Mouse (Mus musculus) bone marrow macrophage, adult 2 months (primary cell): ENCODE measurements around the gene Meox1.

Source experiments
- CTCF ChIP-seq: IDR thresholded peaks from 2 replicates; pipeline ENCODE4 v1.5.1; 2012; ENCODE audit warnings: low read depth, mild to moderate bottlenecking, low read length, moderate library complexity
- POLR2A ChIP-seq: IDR thresholded peaks from 2 replicates; pipeline ENCODE4 v1.6.1; 2012; ENCODE audit warnings: mild to moderate bottlenecking, low read depth, low read length, borderline replicate concordance

DNA sequence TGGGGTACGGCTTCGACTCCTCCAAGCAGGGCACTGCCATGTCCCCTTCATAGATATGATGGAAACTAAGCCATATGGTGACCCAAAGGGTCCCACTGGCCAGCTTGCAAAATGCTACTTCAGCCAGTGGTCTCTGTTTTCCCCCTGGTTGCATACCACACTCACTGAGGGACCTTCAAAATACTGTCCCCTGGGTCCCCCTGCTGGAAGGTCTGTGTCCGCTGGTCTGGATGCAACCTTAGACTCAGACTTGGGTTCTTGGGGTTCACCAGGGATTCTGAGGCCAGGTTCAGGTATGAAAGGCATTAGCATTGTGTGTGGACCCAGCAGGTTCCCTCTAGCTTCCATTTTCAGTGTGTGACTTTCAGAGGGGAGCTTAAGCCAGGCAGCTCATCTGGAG is 22.6 kb upstream of the Meox1 start:
- no peak for TF ChIP-seq CTCF
- TF ChIP-seq POLR2A: no peak
